Mouse (Mus musculus): ENCODE results near the gene Fgfr2. TPM values are rescaled to one million over a fixed set of nuclear protein-coding genes. Genes with fewer than 3 reads are reported as not detected.

Fgfr2 gene
- polyA plus RNA-seq, 1 experiment from 2014 or later = 81.1 TPM

DNA sequence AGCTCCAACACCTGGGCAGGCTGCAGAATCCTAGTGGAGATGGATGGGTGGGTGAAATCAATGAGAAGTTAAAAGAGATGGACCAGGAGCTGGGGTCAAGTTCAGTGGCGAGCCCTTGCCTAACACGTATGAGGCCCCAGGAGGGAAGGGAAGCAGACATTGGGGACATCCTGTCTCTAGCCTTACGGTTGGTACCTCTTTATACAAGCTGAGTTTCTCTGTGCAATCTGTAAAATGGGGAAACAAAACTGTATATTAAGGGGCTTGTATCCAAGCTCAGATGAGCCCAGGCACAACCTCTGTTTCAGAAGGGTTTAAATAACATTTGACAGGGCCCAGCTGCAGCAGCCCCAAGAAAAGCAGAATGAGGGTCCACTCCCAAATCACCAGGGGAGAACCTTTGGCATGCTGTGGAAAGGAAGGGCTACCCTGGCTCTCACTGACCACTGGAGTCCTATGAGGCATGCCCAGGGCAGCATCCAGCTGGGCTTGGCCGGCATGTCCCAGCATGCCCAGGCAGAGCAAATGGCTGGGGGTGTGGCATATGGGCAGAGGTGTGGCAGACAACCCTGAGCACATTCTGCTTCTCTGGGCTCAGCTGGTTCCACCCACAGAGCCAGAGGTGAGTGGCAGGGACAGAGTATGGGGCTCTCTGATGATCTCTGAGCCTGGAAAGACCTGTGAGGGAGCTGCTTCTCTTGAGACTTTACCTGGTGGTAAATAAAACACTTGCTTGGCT is 393.9 kb downstream of the Fgfr2 start:
- 74% methylated on average over 4 of the region's 4 CpGs for WGBS
- no peak overlapping the region for H3K4me3 ChIP-seq
- H3K9me3 ChIP-seq (replicated peaks) = no peaks in the 10 kb centered on the region
- H3K9ac ChIP-seq = no peak overlapping the region
- no peak for ATAC-seq (ENCODE audit: low FRiP score)
- peaks cover 44% of the 10 kb centered on the region for H3K4me1 ChIP-seq
- H3K36me3 ChIP-seq = 0 out of 2 replicates have a peak, but pooled peaks cover 3% of the 10 kb centered on the region
- H3K4me2 ChIP-seq (replicated peaks) = no peak overlapping the region
- no peaks in the 10 kb centered on the region for H3K27me3 ChIP-seq
- no peak overlapping the region for H3K27ac ChIP-seq

DNA sequence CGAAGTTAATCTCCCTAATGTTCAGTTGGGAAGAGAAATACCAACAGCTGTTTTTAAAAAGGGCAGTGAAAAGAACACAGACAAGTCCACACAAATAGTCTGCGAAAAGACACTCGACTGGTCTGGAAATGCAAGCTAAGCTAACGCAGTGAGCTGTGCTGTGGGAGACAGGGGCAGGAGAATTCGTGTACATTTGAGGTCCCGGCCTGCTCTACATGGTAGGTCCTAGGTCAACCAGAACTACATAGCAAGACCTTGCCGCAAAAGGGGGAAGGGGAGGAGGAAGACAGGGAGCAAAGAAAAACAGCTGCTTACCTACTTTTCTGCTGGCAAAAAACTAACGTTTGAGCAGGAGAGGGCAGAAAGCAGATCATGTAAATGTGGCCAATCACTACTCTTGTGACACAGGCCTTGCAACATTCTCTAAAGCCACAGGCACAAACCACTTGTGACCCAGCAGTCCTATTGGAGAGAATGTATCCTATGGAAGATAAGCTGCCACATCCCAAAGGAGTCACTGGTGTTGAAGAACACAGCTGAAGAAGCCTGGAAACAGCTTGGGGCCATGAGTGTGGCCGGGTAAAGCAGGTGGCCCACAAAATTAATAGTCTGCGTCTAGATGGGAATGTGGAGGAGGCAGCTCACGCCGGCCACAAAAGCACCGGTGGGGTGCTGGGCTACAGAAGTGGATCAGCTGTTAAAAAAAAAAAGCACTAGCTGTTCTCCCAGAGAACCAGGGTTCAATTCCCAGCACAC is 396.9 kb downstream of the Fgfr2 start:
- Histone ChIP-seq H3K4me1 (peaks cover 20% of the 10 kb centered on the region; the same call in 1 of the 2 replicates), H3K27ac (no peak overlapping the region), H3K9me3 (replicated peaks) (no peaks in the 10 kb centered on the region), H3K4me2 (replicated peaks) (no peak overlapping the region), H3K27me3 (no peaks in the 10 kb centered on the region), H3K36me3 (0 out of 2 replicates have a peak, but pooled peaks cover 3% of the 10 kb centered on the region), H3K4me3 (no peak overlapping the region), H3K9ac (no peak overlapping the region)
- 71% methylated on average over 13 of the region's 13 CpGs for WGBS
- ATAC-seq (ENCODE audit: low FRiP score) = no peak

DNA sequence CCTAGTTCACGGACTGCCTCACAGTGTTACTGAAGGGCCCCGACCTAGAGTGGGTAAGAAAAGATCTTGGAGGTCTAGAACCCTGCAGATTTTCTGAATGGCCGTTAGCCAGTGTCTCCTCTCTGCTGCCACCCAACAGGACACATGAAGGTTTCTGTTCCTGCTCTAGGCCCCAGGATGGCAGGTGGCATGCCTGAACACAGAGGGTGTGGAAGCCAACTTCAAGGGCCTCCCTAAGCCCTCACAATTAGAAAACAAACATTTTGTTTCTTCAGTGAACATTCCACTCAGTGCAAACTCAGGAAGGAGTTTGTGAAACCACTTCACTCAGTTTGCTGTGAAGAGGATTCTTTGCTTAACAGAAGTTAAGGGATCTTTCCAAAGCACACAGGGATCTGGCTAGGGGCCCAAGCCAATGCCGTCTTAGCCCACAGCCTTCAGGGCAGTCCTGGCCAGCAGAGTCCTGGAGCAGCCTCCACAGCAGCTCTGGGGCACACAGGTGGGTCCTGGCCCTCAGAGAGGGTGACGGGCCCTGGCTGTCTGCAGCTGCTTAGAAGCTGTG is 398.6 kb downstream of the Fgfr2 start:
- H3K9ac ChIP-seq = no peak overlapping the region
- no peak overlapping the region for H3K4me2 ChIP-seq (replicated peaks)
- no peak overlapping the region for H3K4me3 ChIP-seq
- no peak for ATAC-seq (ENCODE audit: low FRiP score)
- H3K4me1 ChIP-seq = peaks cover 22% of the 10 kb centered on the region
- H3K27me3 ChIP-seq = no peaks in the 10 kb centered on the region
- WGBS = 91% methylated on average over 5 of the region's 5 CpGs
- 0 out of 2 replicates have a peak, but pooled peaks cover 3% of the 10 kb centered on the region for H3K36me3 ChIP-seq
- no peak overlapping the region for H3K27ac ChIP-seq
- no peaks in the 10 kb centered on the region for H3K9me3 ChIP-seq (replicated peaks)

DNA sequence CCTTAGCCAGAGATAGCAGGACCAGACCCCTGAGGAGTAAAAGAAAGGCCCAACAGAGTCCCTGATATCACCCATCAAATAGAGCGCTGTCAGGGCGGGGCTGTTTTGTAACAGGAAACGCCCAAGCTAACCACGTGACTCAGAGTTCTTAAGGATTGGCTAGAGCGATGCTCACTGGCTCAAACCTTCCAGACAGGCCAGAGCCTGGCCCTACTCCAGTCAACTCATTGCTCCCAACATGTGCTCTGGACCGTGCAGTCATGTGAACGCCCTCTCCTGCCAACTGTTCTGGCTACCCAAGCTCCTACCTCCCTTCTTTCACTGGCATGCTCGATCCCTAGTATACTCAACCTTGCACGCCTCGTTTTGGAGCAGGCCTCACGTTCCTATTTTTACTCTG is 399.2 kb downstream of the Fgfr2 start:
- Histone ChIP-seq H3K36me3 (no peaks in the 10 kb centered on the region), H3K9ac (no peak overlapping the region), H3K9me3 (replicated peaks) (no peaks in the 10 kb centered on the region), H3K4me3 (no peak overlapping the region), H3K27ac (no peak overlapping the region), H3K4me1 (peaks cover 19% of the 10 kb centered on the region), H3K4me2 (replicated peaks) (no peak overlapping the region), H3K27me3 (no peaks in the 10 kb centered on the region)
- ATAC-seq (ENCODE audit: low FRiP score) = no peak
- WGBS = 90% methylated on average over 11 of the region's 11 CpGs

DNA sequence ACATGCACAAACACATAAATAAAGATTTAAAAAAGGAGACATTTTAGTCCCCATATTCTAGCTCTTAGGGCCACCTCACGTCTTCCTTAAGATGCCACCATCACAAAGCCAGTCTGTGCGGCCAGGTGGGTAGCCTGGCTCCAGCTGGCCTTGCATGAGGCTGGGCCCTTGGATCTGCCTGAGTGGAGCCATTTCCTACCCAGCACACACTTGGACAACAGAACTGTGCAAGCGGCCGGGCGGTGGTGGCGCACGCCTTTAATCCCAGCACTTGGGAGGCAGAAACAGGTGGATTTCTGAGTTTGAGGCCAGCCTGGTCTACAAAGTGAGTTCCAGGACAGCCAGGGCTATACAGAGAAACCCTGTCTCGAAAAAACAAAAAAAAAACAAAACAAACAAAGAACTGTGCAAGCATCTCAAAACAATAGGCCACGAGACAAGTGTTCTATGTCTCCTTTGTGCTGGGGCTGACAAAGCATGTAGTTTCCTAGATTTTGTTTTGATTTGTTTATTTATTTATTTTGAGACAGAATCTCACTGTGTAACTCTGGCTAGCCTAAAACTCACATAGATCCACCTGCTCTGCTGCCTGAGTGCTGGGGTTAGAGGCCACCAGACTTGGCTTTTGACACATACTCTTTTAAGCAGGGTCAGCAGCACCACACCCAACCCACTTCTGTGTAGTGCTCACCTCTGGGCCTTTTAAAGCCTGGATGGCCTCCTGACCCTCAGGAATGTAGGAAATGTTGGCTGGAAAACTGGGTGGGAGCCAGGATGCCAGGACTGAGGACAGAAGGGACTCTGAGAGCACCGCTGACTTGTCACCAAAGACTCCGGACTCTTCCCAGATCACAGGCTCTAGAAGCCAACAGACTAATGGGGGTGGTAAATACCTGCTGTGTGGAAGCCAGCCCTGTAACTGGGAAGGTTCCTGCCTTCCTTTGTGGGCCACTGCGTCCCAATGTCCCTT is 400.5 kb downstream of the Fgfr2 start:
- Histone ChIP-seq H3K9ac (no peak overlapping the region), H3K4me2 (replicated peaks) (no peak overlapping the region), H3K27ac (no peak overlapping the region), H3K36me3 (no peaks in the 10 kb centered on the region), H3K4me3 (no peak overlapping the region), H3K4me1 (peaks cover 19% of the 10 kb centered on the region), H3K9me3 (replicated peaks) (no peaks in the 10 kb centered on the region), H3K27me3 (no peaks in the 10 kb centered on the region)
- no peak for ATAC-seq (ENCODE audit: low FRiP score)
- WGBS = 88% methylated on average over 12 of the region's 12 CpGs

DNA sequence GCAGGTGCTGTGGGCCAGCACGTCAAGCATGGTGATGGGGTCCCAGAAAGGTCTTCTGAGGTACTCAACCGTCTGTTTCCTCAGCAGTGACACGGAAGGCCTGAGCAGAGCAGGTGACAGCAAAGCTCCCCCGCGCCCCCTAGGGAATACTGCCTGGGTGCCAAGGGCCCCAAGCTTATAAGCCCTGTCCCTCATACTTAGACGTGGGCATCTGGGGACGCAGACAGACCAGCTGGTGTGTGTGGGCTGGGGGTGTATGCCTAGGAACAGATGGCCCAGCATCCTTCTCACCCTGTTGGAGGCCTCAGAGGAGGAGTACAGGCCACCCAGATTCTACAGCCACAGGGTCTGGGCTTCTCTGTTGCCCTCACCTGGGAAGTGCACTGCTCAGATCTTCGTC is 402.6 kb downstream of the Fgfr2 start:
- peaks cover 12% of the 10 kb centered on the region for H3K4me1 ChIP-seq
- ATAC-seq (ENCODE audit: low FRiP score) = no peak; the same call in 1 of the 2 replicates

DNA sequence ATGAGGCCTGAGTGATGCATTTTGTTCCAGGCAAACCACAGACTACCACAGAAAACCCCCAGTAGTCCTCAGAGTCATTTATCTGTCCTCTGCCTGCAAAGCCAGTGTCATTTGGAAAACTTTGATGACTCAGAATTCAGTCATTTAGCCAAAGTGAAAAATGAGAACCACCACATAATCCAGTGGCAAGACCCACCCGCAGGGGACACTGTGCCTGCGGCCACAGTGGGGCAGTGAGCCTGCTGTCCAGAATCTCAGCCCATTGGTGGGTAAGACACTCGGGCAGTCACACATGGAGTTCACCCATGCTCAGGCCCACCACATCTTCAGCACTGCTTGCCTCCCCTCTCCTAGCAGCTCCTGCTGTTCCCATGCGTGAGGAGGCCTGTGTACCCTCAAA is 403.6 kb downstream of the Fgfr2 start:
- Histone ChIP-seq H3K27ac (no peak overlapping the region), H3K4me1 (peaks cover 18% of the 10 kb centered on the region), H3K4me2 (replicated peaks) (no peak overlapping the region), H3K27me3 (no peaks in the 10 kb centered on the region), H3K9me3 (replicated peaks) (no peaks in the 10 kb centered on the region), H3K4me3 (no peak overlapping the region), H3K9ac (no peak overlapping the region), H3K36me3 (peaks cover 7% of the 10 kb centered on the region)
- WGBS = 91% methylated on average over 4 of the region's 4 CpGs
- ATAC-seq (ENCODE audit: low FRiP score) = no peak

More for the DNA sequence above, 402.6 kb downstream of the Fgfr2 start:
- H3K9me3 ChIP-seq (replicated peaks) = no peaks in the 10 kb centered on the region
- H3K27me3 ChIP-seq = no peaks in the 10 kb centered on the region
- H3K9ac ChIP-seq = no peak overlapping the region
- no peak overlapping the region for H3K4me3 ChIP-seq
- H3K27ac ChIP-seq = no peak overlapping the region
- no peak overlapping the region for H3K4me2 ChIP-seq (replicated peaks)
- H3K36me3 ChIP-seq = peaks cover under 1% of the 10 kb centered on the region; the same call in 1 of the 2 replicates
- WGBS = 78% methylated on average over 8 of the region's 8 CpGs

DNA sequence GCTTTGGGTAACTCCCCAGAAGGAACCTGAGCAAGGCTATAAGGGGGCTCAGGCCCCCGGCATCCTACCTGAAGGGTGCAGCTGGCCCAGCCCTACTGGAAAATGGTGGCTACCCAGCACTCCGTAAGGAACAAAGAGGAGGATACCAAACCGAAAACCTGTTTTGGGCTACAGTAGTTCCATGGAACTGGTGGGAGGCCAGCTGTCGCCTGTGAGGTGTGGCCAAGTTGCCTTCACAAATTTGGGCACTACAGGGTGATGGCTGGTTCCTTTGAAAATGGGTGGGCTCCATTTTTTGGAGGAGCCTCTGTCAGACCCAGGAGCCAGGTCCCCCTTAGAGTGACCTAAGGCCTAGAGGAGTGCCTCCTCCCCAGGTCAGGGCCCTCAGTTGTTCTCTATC is 407.9 kb downstream of the Fgfr2 start:
- no peaks in the 10 kb centered on the region for H3K9me3 ChIP-seq (replicated peaks)
- H3K27ac ChIP-seq = no peak overlapping the region; the same call in 1 of the 2 replicates
- peaks cover 36% of the 10 kb centered on the region for H3K4me1 ChIP-seq
- WGBS = 95% methylated on average over 4 of the region's 4 CpGs
- H3K9ac ChIP-seq = no peak overlapping the region
- H3K4me2 ChIP-seq (replicated peaks) = no peak overlapping the region
- no peaks in the 10 kb centered on the region for H3K27me3 ChIP-seq
- no peak for ATAC-seq (ENCODE audit: low FRiP score)
- no peak overlapping the region for H3K4me3 ChIP-seq
- H3K36me3 ChIP-seq = peaks cover 15% of the 10 kb centered on the region

DNA sequence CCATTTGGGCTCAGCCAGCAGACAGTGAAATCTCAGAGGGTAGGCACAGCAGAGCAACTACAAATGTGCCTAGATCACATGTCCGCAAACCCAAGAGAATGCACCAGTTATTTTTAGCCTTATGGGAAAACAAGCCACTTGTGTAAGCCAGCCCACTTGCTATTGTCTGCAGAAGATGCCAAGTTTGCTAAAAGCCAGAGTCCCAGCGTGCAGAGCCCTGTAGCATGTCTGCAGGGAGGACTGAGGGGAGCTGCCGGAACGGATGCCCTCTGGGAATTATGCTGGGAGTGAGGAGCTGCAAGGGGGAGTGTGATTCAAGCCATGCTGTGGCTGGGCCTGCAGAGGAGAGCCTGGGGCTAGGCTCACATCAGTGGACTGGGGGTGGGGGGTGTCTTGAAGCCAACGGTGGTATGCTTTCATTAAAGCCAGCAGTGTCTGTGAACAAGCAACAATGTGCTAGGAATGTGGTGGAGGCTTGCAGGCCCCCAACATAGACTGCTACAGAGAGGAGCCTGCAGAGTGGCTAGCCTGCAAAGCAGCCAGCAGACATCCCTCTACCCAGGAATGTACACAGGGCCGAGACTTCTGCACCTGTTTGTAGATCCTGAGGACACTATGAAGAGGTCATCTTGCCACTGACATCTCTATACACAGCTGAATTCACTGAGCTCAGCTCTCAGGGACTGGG is 408.8 kb downstream of the Fgfr2 start:
- Histone ChIP-seq H3K9ac (no peak overlapping the region), H3K4me1 (peaks cover 36% of the 10 kb centered on the region), H3K27me3 (no peaks in the 10 kb centered on the region), H3K27ac (peak overlapping the region; percentile 67), H3K4me3 (no peak overlapping the region), H3K36me3 (peaks cover 15% of the 10 kb centered on the region), H3K4me2 (replicated peaks) (no peak overlapping the region), H3K9me3 (replicated peaks) (no peaks in the 10 kb centered on the region)
- ATAC-seq (ENCODE audit: low FRiP score) = no peak
- 44% methylated on average over 6 of the region's 6 CpGs for WGBS

DNA sequence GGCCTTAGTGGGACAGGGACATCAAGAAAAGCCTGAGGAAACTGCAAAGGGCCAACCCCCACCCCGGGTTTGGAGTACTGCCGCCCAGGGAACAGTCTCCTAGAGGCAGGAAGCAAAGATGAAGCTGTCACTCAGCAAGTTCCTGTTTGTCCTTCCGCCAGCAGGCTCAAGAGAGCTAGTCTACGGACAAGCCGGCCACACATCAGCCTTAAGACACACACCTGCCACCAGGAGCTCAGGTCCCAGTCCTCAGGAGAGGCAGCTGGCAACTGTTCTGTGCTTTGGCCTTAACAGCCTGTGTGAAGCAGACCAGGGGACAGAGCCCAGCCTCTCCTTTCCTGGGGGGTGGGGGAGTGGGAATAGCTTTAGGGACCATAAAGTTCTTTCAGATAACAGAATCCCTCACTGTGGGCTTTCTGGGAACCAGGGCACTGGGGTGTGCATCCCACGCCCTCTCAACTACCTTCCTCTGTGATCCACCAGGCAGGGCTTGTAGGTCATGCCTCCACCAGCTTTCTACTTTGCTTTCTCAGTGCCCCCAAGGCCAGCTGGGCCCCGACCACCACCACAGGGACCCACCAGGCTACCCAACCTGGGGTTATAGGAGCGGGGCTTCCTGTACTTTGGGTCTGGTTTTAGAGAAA is 409.5 kb downstream of the Fgfr2 start:
- H3K4me2 ChIP-seq (replicated peaks) = no peak overlapping the region
- H3K9ac ChIP-seq = no peak overlapping the region
- no peak for ATAC-seq (ENCODE audit: low FRiP score)
- peak overlapping the region; percentile 67; the same call in 1 of the 2 replicates for H3K27ac ChIP-seq
- H3K4me3 ChIP-seq = no peak overlapping the region
- WGBS = 70% methylated on average over 8 of the region's 8 CpGs
- peaks cover 36% of the 10 kb centered on the region for H3K4me1 ChIP-seq
- peaks cover 15% of the 10 kb centered on the region for H3K36me3 ChIP-seq
- no peaks in the 10 kb centered on the region for H3K9me3 ChIP-seq (replicated peaks)
- H3K27me3 ChIP-seq = no peaks in the 10 kb centered on the region

DNA sequence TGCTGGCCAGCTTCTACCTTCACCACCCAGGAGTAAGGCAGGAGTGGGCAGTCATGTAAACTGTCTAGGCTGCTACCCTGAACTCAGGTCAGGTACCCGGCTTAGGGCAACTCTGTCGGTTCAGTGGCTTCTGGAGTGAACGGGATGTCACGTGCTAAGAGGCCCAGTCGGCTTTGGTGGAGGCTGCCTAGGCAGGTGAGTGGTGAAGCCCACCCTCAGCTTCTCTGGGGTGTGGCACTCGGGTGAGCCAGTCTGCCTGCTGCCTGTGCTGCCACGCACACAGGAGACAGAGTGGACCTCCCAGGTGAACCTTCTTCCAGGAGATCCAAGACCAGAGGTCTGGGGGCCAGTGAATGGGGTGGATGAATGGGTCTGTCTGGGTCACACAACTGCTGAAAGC is 410.2 kb downstream of the Fgfr2 start:
- no peak for ATAC-seq (ENCODE audit: low FRiP score)
- Histone ChIP-seq H3K4me2 (replicated peaks) (no peak overlapping the region), H3K36me3 (peaks cover 15% of the 10 kb centered on the region), H3K27me3 (no peaks in the 10 kb centered on the region), H3K27ac (no peak overlapping the region), H3K9ac (no peak overlapping the region), H3K4me1 (peaks cover 36% of the 10 kb centered on the region), H3K4me3 (no peak overlapping the region), H3K9me3 (replicated peaks) (no peaks in the 10 kb centered on the region)
- WGBS = 84% methylated on average over 7 of the region's 7 CpGs

Data from hindbrain, embryonic 12.5 days (tissue).